In the genomic region with DNA sequence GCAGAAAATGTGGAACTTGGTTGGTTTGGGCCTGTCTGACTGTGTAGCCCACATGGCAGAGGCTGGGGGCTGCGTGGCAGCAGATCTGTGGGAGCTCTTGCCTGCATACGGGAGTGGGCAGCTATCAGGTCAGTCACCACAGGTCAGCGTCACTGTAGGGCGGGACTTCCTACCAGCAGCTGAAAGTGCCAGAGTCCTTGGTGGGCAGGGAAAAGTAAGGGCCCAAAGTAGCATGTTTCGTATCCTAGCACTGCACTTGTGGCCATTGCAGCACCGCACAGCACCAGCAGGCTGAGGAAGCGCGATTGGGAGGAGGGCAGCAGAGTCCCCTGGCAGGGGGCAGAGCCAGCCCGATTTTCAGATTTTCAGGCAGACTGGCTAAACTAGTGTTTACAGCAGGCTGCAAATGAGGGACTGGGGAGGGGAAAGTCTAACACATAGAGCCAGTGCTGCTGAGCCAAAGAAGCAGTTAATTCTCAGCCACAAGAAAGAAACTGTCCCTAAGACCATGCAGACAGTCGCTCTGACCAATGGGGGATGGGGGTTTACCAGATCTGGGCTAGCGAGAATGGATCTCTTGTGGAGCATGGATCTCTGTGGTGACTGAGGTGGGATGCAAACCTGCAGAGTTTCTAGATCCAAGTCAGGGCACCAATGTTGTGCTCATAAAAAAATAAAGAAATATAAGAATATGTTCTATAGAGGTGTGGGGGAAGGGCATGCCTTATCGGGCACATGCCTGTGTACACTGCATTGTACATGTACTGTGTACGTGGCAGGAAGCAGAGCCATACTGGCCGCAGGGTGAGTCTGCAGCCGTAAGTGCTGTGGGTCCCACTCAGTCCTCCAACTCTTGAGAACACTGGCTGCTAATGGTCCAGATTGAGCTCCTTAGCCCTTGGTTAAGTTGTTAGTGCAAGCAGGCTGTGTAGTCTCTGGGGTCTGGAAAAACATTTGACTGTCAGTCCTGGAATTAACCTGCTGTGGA, we compare ENCODE assay signal across 8 mouse cellular contexts. TPM values are rescaled to one million over a fixed set of nuclear protein-coding genes. Genes with fewer than 3 reads are reported as not detected.
DNase-seq lines count a peak whose midpoint lies in the region; ATAC-seq lines count a peak whose summit lies in the region.

No protein-coding gene starts in this region.

- no peaks in the 10 kb centered on the region for H3K27me3 ChIP-seq in heart, embryonic 12.5 days (replicated peaks)
- no peaks in the 10 kb centered on the region for H3K27me3 ChIP-seq in hindbrain, embryonic 10.5 days (ENCODE audit: insufficient read depth, poor library complexity, severe bottlenecking)
- no peaks in the 10 kb centered on the region for H3K27me3 ChIP-seq in midbrain, embryonic 13.5 days

- WGBS in heart, embryonic 12.5 days = 33% methylated on average over 15 of the region's 15 CpGs
- WGBS in hindbrain, embryonic 10.5 days = 43% methylated on average over 15 of the region's 15 CpGs
- 40% methylated on average over 15 of the region's 15 CpGs for WGBS in midbrain, embryonic 13.5 days

- H3K4me1 ChIP-seq in heart, embryonic 12.5 days (replicated peaks) = peaks cover 9% of the 10 kb centered on the region
- H3K4me1 ChIP-seq in hindbrain, embryonic 10.5 days (replicated peaks) = peaks cover 9% of the 10 kb centered on the region
- H3K4me1 ChIP-seq in midbrain, embryonic 13.5 days (replicated peaks) = peaks cover 8% of the 10 kb centered on the region; the same call in 1 of the 2 replicates

- H3K9me3 ChIP-seq in heart, embryonic 12.5 days (replicated peaks) = no peaks in the 10 kb centered on the region
- H3K9me3 ChIP-seq in hindbrain, embryonic 10.5 days = no peaks in the 10 kb centered on the region
- no peaks in the 10 kb centered on the region for H3K9me3 ChIP-seq in midbrain, embryonic 13.5 days

- no peaks in the 10 kb centered on the region for H3K36me3 ChIP-seq in heart, embryonic 12.5 days
- H3K36me3 ChIP-seq in hindbrain, embryonic 10.5 days = no peaks in the 10 kb centered on the region
- H3K36me3 ChIP-seq in midbrain, embryonic 13.5 days = no peaks in the 10 kb centered on the region

- intact Hi-C loops in heart, postnatal 25 days (cut with DNase I) = no loop called here
- intact Hi-C loops in gastrocnemius, postnatal 14 days (cut with DNase I; ENCODE audit: low total_unique reads) = no loop called here

- peak overlapping the region; percentile 70 for H3K4me2 ChIP-seq in heart, embryonic 12.5 days
- H3K4me2 ChIP-seq in midbrain, embryonic 13.5 days (replicated peaks) = peak overlapping the region; percentile 45

- no peak for DNase-seq in heart, postnatal 25 days (ENCODE audit: low spot score)
- DNase-seq in R1 (ENCODE audit: low read depth, low spot score) = peak; percentile 11
- DNase-seq in hindbrain, embryonic 10.5 days (ENCODE audit: low spot score) = peak; percentile 27
- no peak for DNase-seq in right cerebral cortex, postnatal 36 days (ENCODE audit: low spot score in 2 of 2)
- DNase-seq in gastrocnemius, postnatal 14 days = no peak

- peak overlapping the region; percentile 64 for H3K9ac ChIP-seq in heart, embryonic 12.5 days
- H3K9ac ChIP-seq in midbrain, embryonic 13.5 days (replicated peaks) = peak overlapping the region; percentile 20; the same call in 1 of the 2 replicates

- H3K27ac ChIP-seq in heart, embryonic 12.5 days (ENCODE audit: poor library complexity, severe bottlenecking) = no peak overlapping the region
- H3K27ac ChIP-seq in hindbrain, embryonic 10.5 days = peak overlapping the region; percentile 62
- no peak overlapping the region for H3K27ac ChIP-seq in midbrain, embryonic 13.5 days

- 0 out of 2 replicates have a peak, but pooled peaks have one; percentile 44 for ATAC-seq in heart, embryonic 12.5 days (ENCODE audit: insufficient number of reproducible peaks, low FRiP score)
- ATAC-seq in midbrain, embryonic 13.5 days = peak; percentile 70
- no peak for ATAC-seq in erythroblast, adult 5-6 weeks (replicated peaks; ENCODE audit: low FRiP score, poor library complexity, severe bottlenecking)

- H3K4me3 ChIP-seq in heart, embryonic 12.5 days = peak overlapping the region; percentile 37
- peak overlapping the region; percentile 37 for H3K4me3 ChIP-seq in hindbrain, embryonic 10.5 days
- H3K4me3 ChIP-seq in midbrain, embryonic 13.5 days (replicated peaks) = peak overlapping the region; percentile 22

RNA-seq across cellular contexts. Expression of a gene that starts 15.1 kb away (rescaled TPM):
- polyA plus RNA-seq in heart, embryonic 12.5 days (2016; fragmentation: Nextera tagmentation; extraction: Ambion mirVana) = not detected in 2 replicates
- not detected for total RNA-seq in heart, postnatal 25 days (2021)
- polyA plus RNA-seq in hindbrain, embryonic 10.5 days (2016; fragmentation: Nextera tagmentation; extraction: Ambion mirVana) = not detected in 2 replicates
- 0.14 TPM in 1 of 2 replicates, not detected in the other for polyA plus RNA-seq in midbrain, embryonic 13.5 days (2015; fragmentation: Nextera tagmentation; extraction: Ambion mirVana)
- total RNA-seq in erythroblast, adult 5-6 weeks (2015; ENCODE audit: low replicate concordance) = not detected in 2 replicates
- total RNA-seq in erythroblast, adult 5-6 weeks (2017; ENCODE audit: low replicate concordance) = not detected in 2 replicates
- total RNA-seq in gastrocnemius, postnatal 14 days (2021) = under 1 TPM in 1 of 2 experiments, not detected in 1; 0.06 TPM

Comparison
In these comparisons a context has a peak if more than half of its experiments do, and no peak if none do; other contexts are left out.
1. DNase-seq: peak in R1 (single experiment) and hindbrain, embryonic 10.5 days (single experiment); none in heart, postnatal 25 days (single experiment), right cerebral cortex, postnatal 36 days (0 of 2) and gastrocnemius, postnatal 14 days (single experiment).
2. Peak in every context shown above with its lines, with median percentiles within 50 percentile points of each other: H3K4me3 ChIP-seq.